Mouse (Mus musculus) liver, adult 2 months (tissue): ENCODE results near the gene Heatr4.

Source experiments
- CTCF ChIP-seq: fragments of 200-500 bp; IDR thresholded peaks from 2 replicates; pipeline ENCODE4 v1.5.1; 2011; ENCODE audit warnings: low read depth, low read length, control low read depth
- POLR2A ChIP-seq: fragments of 200-500 bp; IDR thresholded peaks from 2 replicates; pipeline ENCODE4 v1.6.1; 2011; ENCODE audit warnings: low read length, control low read depth; ENCODE audit not compliant: insufficient read depth; ENCODE audit errors: extremely low read depth

DNA sequence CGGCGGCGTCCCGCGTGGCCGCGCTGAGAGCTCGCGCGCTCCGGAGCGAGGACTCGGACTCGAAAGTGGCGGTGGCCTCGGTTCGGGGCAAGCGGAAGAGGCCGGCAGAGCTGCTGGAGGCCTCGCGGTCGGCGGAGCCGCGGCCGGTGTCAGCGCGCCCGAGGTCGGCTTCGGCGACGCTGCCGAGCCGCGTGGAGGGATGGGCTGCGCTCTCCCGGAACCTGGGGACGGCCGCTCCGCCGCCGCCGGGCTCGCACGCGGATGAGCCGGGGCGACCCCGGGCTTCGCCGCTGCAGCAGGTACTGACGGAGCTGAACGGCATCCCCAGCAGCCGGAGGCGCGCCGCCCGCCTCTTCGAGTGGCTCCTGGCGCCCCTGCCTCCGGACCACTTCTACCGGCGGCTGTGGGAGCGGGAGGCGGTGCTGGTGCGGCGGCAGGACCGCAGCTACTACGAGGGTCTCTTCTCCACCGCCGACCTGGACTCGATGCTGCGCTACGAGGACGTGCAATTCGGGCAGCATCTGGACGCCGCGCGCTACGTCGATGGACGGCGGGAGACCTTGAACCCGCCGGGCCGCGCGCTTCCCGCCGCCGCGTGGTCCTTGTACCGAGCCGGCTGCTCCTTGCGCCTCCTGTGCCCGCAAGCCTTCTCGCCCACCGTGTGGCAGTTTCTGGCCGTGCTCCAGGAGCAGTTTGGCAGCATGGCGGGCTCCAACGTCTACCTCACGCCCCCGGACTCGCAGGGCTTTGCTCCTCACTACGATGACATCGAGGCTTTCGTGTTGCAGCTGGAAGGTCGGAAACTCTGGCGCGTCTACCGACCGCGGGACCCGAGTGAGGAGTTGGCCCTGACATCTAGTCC, 33.6 kb downstream of the Heatr4 start:
- no peak for TF ChIP-seq CTCF
- no peak for TF ChIP-seq POLR2A
